Mouse (Mus musculus): Measurements from ENCODE around the gene Mxd4. TPM values are rescaled to one million over a fixed set of nuclear protein-coding genes. Genes with fewer than 3 reads are reported as not detected.

The Mxd4 gene
- polyA plus RNA-seq, 1 experiment from 2014 or later: 50.8 TPM

DNA sequence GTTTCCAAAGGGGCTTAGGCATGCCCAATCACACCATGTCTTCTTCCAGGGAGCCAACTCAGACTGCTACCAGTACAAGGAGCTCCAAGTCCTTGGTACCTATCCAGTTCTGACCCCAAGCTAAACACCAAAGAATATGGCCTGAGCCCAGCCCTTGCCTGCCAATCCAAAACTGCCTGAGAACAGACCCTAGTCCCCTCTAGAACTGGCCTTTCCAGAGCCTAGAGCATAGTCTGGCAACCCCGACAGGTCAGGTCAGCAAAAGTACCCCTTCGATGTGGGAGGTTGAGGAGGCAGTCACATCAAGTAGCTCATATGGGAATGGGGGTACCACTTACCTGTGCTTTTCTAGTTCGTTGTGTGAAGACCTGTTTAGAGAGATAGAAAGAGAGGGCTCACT is 3.5 kb downstream of the Mxd4 start:
- Histone ChIP-seq H3K27me3 (ENCODE audit: insufficient read depth, low read length) (no peaks in the 10 kb centered on the region), H3K4me1 (ENCODE audit: insufficient read depth) (peaks cover 9% of the 10 kb centered on the region; the same call in 1 of the 2 replicates), H3K9ac (no peak overlapping the region), H3K27ac (ENCODE audit: low read depth) (no peak overlapping the region), H3K4me3 (ENCODE audit: low read depth, low read length) (no peak overlapping the region), H3K4me2 (no peak overlapping the region), H3K9me3 (ENCODE audit: low read depth, low read length) (no peaks in the 10 kb centered on the region), H3K36me3 (ENCODE audit: insufficient read depth) (peaks cover 47% of the 10 kb centered on the region)
- ATAC-seq (ENCODE audit: insufficient read depth) (no peak), DNase-seq (no peak)
- TF ChIP-seq CTCF (IDR thresholded peaks at IDR 0.05; ENCODE audit: low read depth): no peak
- 87% methylated on average over 3 of the region's 3 CpGs for WGBS

DNA sequence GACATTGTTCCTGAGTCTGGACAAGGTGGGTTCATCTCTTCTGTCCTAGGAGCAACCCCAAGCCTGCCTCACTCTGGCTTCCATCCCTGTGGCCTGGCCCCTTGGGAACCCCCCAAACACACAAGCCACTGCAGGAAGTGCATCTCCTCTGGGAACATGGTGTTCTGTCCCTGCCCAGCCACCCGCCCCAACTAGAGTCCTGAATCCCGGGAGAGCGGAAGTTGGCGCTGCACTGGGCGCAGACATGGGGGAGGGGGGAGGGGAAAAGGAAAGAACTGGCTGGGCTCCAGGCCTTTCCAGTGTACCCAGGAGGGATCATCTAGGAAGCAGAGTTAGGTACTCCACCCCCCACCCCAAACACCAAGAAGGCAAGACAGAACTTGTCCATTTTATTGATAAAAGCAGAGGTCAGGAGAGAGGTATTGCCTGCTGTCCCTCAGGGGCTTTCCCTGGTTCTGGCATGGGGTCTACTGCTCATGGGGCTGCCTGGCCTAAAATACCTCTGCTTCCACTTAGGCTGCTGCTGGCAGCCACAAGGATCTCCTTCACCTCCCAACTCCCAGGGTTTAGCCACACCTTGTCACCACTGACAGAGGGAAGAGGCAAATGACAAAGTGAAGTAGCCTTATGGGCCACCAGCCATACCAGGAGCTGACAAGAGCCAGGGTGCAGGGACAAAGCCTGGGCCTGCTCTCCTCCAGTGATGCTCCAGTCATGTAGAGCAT is 4.2 kb downstream of the Mxd4 start:
- no peaks in the 10 kb centered on the region for H3K9me3 ChIP-seq (ENCODE audit: low read depth, low read length)
- H3K4me2 ChIP-seq: no peak overlapping the region
- no peak overlapping the region for H3K4me3 ChIP-seq (ENCODE audit: low read depth, low read length)
- no peak overlapping the region for H3K27ac ChIP-seq (ENCODE audit: low read depth)
- H3K9ac ChIP-seq: no peak overlapping the region
- peak; percentile 33 for DNase-seq
- TF ChIP-seq CTCF (IDR thresholded peaks at IDR 0.05; ENCODE audit: low read depth): no peak
- H3K27me3 ChIP-seq (ENCODE audit: insufficient read depth, low read length): no peaks in the 10 kb centered on the region
- H3K36me3 ChIP-seq (ENCODE audit: insufficient read depth): peaks cover 54% of the 10 kb centered on the region
- peaks cover 6% of the 10 kb centered on the region; the same call in 1 of the 2 replicates for H3K4me1 ChIP-seq (ENCODE audit: insufficient read depth)
- WGBS: 83% methylated on average over 5 of the region's 5 CpGs
- ATAC-seq (ENCODE audit: insufficient read depth): no peak

DNA sequence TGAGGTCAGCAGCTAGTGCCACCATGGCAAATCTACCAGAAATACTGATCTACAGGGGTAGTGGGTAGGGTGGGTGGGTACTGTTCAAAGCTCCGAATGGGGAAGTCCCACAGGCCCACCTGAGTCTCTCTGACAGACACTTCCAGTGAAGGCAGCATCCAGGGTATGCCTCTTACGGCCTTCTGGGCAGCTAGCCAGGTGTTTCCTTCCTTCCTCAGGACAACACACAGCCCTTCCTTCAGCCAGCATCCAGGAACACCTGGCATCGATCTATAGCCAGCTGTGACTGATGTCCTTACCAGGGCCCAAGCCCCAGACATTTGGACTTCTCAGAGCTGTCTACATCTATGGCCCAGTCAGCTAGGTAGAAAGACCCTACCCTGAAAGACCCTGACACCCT is 5.0 kb downstream of the Mxd4 start:
- no peak overlapping the region for H3K4me2 ChIP-seq
- H3K27ac ChIP-seq (ENCODE audit: low read depth): no peak overlapping the region
- ATAC-seq (ENCODE audit: insufficient read depth) (no peak), DNase-seq (peak; percentile 19)
- no peak overlapping the region for H3K9ac ChIP-seq
- TF ChIP-seq CTCF (IDR thresholded peaks at IDR 0.05; ENCODE audit: low read depth): no peak
- 75% methylated on average over 3 of the region's 3 CpGs for WGBS
- H3K4me1 ChIP-seq (ENCODE audit: insufficient read depth): peaks cover 6% of the 10 kb centered on the region; the same call in 1 of the 2 replicates
- no peak overlapping the region for H3K4me3 ChIP-seq (ENCODE audit: low read depth, low read length)
- no peaks in the 10 kb centered on the region for H3K27me3 ChIP-seq (ENCODE audit: insufficient read depth, low read length)
- no peaks in the 10 kb centered on the region for H3K9me3 ChIP-seq (ENCODE audit: low read depth, low read length)
- peaks cover 61% of the 10 kb centered on the region for H3K36me3 ChIP-seq (ENCODE audit: insufficient read depth)

DNA sequence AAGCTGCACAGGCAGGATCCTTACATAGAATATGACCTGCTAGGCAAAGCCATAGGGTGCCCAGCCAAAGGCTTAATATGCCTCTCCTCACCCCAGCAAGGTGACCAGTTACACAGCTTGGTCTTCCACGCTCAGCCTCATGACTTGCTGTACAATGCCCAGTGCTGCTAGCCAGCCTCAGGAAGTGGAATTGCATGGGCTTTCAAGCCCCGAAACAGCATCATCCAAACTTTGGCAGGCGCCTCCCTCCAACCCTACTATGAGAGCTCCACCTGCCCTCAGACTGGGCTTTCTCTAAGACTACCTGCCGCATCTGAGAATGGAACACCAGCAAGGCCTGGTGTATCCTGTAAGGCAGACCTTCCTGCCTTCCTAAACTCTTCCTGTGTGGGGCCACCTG is 9.7 kb downstream of the Mxd4 start:
- H3K4me1 ChIP-seq (ENCODE audit: insufficient read depth): no peaks in the 10 kb centered on the region
- no peak overlapping the region for H3K4me2 ChIP-seq
- no peaks in the 10 kb centered on the region for H3K9me3 ChIP-seq (ENCODE audit: low read depth, low read length)
- no peaks in the 10 kb centered on the region for H3K27me3 ChIP-seq (ENCODE audit: insufficient read depth, low read length)
- WGBS: 87% methylated on average over 4 of the region's 4 CpGs
- no peak overlapping the region for H3K9ac ChIP-seq
- TF ChIP-seq CTCF (IDR thresholded peaks at IDR 0.05; ENCODE audit: low read depth): no peak
- DNase-seq (no peak), ATAC-seq (ENCODE audit: insufficient read depth) (no peak)
- no peak overlapping the region for H3K27ac ChIP-seq (ENCODE audit: low read depth)
- no peak overlapping the region for H3K4me3 ChIP-seq (ENCODE audit: low read depth, low read length)
- peaks cover 85% of the 10 kb centered on the region for H3K36me3 ChIP-seq (ENCODE audit: insufficient read depth)

DNA sequence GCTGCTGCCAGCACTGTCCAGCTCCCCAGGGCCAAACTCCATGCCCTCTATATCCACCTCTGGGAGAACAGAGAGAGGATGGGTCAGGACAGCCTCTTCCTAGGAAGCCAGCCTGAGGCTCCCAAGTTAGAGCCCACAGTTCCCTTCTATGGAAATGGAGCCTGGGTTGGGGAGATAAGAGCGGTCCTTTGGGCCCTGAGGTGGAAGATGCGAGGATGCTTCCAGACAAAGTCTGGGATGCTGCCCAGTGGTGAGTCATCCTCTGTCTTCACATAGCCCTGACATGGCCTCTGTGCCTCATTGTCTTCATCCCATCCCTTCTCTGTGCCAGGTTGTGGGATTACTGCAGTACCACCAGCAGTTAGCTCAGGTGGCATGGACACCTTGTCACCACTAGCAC is 10.4 kb downstream of the Mxd4 start:
- Histone ChIP-seq H3K36me3 (ENCODE audit: insufficient read depth) (peaks cover 79% of the 10 kb centered on the region), H3K27ac (ENCODE audit: low read depth) (no peak overlapping the region), H3K4me1 (ENCODE audit: insufficient read depth) (no peaks in the 10 kb centered on the region), H3K4me3 (ENCODE audit: low read depth, low read length) (no peak overlapping the region), H3K9me3 (ENCODE audit: low read depth, low read length) (no peaks in the 10 kb centered on the region), H3K27me3 (ENCODE audit: insufficient read depth, low read length) (no peaks in the 10 kb centered on the region), H3K4me2 (no peak overlapping the region), H3K9ac (no peak overlapping the region)
- DNase-seq: no peak
- no peak for ATAC-seq (ENCODE audit: insufficient read depth)
- WGBS: 95% methylated on average over 2 of the region's 2 CpGs
- no peak for TF ChIP-seq CTCF (IDR thresholded peaks at IDR 0.05; ENCODE audit: low read depth)

DNA sequence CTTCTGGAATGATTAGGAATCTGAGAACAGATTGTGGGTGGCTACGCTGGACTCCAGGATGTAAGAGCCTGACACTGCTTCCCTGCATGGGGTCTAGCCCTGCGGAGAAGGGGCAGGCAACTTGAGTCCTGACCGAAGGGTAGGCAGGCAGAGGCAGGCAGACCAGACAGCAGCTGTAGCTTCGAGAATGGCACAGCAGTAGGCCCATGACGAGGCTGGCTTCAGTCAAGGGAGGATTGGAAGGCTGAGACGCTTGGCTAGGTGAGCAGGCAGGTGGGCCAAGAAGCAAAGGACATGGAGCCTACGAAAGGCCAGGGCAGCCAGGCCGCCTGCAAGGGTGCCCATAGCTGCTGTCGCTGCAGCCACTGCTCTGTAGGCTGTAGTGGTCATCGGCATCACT is 10.8 kb downstream of the Mxd4 start:
- H3K9me3 ChIP-seq (ENCODE audit: low read depth, low read length): no peaks in the 10 kb centered on the region
- no peak overlapping the region for H3K4me2 ChIP-seq
- DNase-seq (no peak), ATAC-seq (ENCODE audit: insufficient read depth) (no peak)
- WGBS: 76% methylated on average over 10 of the region's 10 CpGs
- H3K9ac ChIP-seq: no peak overlapping the region
- no peak overlapping the region for H3K4me3 ChIP-seq (ENCODE audit: low read depth, low read length)
- H3K36me3 ChIP-seq (ENCODE audit: insufficient read depth): peaks cover 76% of the 10 kb centered on the region
- no peaks in the 10 kb centered on the region for H3K27me3 ChIP-seq (ENCODE audit: insufficient read depth, low read length)
- H3K27ac ChIP-seq (ENCODE audit: low read depth): no peak overlapping the region
- TF ChIP-seq CTCF (IDR thresholded peaks at IDR 0.05; ENCODE audit: low read depth): no peak
- H3K4me1 ChIP-seq (ENCODE audit: insufficient read depth): no peaks in the 10 kb centered on the region

DNA sequence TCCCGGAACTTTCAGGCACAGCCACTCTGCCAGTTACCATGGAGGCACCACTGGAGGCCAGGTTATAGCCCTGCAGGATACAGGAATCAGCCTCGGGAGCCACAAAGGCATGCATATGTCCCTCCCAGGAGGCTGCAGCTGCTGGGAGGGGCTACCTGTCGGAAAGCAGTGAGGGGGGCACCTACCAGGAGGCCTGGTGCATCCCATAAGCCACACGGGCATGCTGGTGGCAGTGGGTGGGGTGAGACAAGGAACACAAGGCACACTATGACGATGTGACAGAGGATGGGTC is 12.2 kb downstream of the Mxd4 start:
- WGBS: 36% methylated on average over 5 of the region's 5 CpGs
- DNase-seq (no peak), ATAC-seq (ENCODE audit: insufficient read depth) (no peak)
- no peaks in the 10 kb centered on the region for H3K4me1 ChIP-seq (ENCODE audit: insufficient read depth)
- no peak for TF ChIP-seq CTCF (IDR thresholded peaks at IDR 0.05; ENCODE audit: low read depth)
- H3K9ac ChIP-seq: no peak overlapping the region
- H3K36me3 ChIP-seq (ENCODE audit: insufficient read depth): peaks cover 64% of the 10 kb centered on the region
- H3K4me2 ChIP-seq: no peak overlapping the region
- no peak overlapping the region for H3K27ac ChIP-seq (ENCODE audit: low read depth)
- no peak overlapping the region for H3K4me3 ChIP-seq (ENCODE audit: low read depth, low read length)
- no peaks in the 10 kb centered on the region for H3K27me3 ChIP-seq (ENCODE audit: insufficient read depth, low read length)
- no peaks in the 10 kb centered on the region for H3K9me3 ChIP-seq (ENCODE audit: low read depth, low read length)
